Mouse (Mus musculus): ENCODE measurements around the gene Eid2b.
"Not testable (repeated sequence)": the region's sequence is repeated elsewhere in the genome, so short reads cannot be mapped to it uniquely, and the experiment has no call there.

Gene Eid2b

DNA sequence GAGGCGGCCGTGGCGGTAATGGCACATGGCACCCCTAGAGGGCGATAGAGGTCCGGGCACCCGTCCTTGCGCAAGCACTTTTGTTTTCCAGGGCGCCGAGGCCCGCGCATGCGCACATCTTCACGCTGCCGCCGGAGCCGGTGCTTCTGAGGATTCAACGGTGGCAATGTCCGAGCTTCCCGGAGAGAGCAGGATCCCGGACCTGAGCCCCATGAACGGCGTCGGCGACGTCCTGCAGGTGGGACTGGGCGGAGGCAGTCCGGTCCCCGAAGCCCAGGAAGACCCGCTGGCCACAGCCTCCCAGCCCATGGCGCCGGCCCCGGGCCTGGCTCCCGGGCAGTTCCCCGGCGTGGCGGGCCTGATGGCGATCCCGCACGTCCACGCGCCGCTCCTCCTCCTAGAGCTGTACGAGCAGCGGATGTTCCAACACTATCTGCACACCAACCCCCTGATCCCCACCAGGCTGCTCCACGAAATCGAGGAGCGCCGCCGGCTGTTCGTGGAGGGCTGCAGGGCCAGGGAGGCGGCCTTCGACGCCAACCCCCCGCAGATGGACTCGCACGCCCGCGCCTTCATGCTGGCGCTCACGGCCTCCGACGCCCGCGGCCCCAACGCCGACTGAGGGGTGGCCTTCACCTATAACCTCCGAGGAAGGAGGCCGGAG lies at the start of gene Eid2b:
Gene Eid2b (plus strand): TSS at position 125 of the 664 bp plus-strand sequence.
- peak; percentile 96 to 98 for DNase-seq

DNA sequence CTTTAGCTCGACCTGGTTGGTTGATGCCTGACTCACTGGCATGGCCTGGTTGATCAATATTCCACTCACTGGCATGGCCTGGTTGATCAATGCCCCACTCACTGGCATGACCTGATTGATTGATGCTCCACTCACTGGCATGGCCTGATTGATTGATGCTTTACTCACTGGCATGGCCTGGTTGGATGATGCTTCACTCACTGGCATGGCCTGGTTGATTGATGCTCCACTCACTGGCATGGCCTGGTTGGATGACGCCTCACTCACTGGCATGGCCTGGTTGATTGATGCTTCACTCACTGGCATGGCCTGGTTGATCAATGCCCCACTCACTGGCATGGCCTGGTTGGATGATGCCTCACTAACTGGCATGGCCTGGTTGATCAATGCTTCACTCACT lies 33.6 kb upstream of the Eid2b start:
- DNase-seq = not testable (repeated sequence)

DNA sequence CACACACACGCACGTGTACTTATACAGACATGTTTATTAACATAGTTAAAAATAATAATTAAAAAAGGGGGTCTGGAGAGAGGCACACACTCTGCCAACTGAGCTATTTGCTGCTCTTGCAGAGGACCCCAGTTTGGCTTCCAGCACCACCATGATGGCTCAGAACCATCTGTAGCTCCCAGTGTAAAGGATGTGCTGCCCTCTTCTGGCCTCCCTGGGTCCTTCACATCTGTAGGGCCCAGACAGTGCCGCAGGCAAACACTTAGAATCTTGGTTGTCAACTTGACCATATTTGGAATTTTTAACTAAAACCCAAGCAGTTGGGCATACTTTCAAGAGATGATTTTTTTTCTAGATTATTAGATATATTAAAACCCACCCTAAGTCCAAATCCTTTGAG lies 28.6 kb upstream of the Eid2b start:
- DNase-seq = no peak

DNA sequence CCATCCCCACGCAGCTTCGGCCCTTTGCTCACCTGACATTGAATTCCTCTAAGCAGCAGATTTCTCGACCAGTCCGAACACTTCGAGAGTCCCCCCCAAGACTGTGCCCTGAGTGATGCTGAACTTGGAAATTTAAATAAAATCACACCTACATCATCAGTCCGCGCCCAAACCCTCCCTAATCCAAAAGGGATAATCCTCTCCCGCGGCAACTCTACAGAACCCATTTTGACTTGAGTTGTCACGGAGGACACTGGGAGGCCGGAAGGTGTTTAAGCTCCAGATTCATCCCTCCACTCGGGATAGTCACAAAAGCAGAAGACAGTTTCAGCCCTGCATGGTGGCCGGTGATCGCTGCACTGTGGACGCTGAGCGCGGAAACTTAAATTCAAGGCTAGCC lies 25.6 kb upstream of the Eid2b start:
- no peak for DNase-seq

DNA sequence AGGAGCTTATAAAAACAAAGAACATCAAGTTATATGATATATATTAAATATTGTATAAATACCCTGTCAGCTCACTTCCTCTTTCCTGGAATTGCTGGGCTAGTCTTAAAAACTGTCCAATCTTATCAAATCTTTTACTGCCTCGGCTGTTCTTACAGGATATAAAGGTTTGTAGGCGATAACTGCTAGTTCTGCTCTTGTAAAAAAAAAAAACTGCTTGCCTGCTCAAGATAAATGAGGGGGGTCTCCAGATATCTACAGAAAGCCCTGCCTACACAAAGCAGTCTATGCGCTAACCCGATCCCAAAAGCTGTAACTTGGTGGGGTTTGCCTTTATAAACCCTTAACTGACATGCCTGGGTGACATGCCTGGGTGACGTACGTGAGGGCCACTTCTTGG lies 22.9 kb upstream of the Eid2b start:
- DNase-seq = no peak

DNA sequence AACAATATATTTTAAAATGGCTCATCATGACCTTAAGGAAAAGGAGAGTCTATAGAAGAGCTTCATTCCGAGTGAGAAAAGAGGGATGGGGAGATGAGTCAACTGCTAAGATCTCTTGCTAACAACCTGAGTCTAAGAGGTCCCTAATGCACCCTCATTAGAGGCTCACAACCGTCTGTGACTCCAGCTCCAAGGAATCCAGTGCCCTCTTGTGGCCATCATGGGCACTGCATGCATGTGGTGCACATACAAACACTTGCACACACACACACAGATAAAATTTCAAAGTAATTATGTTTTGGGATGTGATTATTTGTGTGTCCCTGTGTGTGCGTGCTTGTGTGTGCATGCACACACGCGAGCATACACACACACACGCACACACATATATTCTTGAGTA lies 22.1 kb upstream of the Eid2b start:
- peak in 1 of 2 experiments; percentile 36 for DNase-seq

DNA sequence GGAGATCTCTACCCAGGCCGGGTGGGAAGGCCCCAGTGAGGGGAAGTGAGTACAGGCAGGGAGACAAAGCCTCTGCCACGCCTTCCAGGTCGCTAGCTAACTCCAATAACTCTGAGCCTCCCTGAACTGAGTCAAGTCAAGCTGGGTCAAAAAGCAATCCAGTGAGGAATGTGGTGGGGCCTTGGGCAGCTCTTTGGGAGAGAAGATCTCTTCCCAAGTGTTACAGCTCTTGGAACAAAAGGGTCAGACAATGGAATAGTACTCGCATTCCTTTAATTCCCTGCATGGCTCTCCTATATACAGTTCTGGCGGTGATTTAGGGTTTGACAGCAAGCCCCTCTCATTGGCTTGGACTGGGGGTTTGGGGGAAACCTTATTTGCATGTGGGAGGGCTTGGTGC lies 14.7 kb upstream of the Eid2b start:
- DNase-seq = no peak

DNA sequence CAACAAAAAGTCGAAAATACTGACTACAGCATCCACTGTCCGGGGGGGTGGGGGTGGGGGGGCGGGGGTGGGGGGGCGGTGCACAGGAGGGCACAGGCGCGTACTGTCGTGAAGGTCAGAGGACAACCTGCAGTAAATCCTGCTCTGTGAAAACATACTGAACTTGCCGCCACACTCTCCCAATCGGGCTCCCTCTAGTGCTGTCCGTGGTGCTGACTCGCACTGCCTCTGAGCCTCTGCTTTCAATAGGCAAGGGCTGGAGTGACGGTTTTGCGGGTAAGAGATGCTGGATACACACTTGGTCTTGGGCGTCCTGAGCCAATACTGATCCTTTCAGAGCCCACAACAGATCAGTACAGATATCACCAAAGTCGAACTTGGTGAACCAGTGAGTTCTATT lies 13.8 kb upstream of the Eid2b start:
- DNase-seq = peak; percentile 60 to 92

DNA sequence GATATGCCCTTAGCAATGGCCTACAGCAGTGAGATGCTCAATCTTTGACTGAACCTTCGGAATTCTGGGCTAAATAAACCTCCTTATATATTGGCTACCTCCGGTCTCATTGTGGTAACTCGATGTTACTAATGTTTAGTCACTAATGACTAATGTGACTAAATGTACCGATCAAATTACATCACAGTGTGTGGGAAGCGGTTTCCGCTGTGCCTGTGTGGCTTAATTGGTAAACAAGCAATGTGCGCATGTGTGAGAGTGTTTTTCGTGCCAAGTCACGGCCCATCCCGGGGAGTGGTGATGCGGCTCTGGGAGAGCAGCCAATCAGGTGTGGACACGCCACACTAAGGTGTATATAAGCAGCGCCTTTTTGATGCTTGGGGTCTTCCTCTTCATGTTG lies 12.1 kb upstream of the Eid2b start:
- no peak for DNase-seq

DNA sequence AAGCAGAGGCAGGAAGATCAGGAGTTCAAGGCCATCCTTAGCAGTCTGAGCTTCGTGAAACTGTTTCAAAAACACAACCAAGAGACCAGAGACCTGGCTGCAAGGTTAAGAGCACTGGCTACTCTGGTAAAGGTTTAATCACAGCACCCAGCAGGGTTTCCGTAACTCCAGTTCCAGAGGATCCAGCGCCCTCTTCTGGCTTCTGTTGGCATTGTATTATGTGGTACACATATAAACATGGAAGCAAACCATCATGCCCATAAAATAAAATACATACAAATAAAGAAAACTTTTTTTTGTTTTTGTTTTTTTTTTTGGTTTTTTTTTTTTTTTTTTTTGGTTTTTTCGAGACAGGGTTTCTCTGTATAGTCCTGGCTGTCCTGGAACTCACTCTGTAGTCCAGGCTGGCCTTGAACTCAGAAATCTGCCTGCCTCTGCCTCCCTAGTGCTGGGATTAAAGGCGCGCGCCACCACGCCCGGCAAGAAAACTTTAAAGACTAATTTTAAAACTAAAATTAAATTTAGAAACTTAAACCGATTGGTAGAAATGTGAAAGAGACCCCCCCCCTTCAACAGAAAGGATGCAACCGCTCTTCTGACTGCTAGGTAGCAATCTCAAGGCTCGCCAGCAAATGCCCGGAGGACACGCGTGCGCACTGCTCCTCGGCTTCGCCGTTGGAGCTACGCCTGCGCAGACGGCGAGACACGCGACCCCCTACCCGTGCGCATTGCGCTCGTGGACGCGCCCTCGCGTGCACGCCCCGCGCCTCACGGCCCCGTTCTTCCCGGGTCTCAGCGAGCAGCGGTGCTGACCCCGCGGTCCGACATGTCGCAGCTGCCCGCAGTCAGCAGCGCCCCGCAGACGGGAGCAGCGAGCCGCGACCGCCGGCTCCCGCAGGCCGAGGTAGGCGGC lies 10.2 kb upstream of the Eid2b start, which contains the start of gene Eid2:
Gene Eid2 (plus strand): TSS at position 753 of the 913 bp plus-strand sequence.
- peak; percentile 73 to 87 for DNase-seq

DNA sequence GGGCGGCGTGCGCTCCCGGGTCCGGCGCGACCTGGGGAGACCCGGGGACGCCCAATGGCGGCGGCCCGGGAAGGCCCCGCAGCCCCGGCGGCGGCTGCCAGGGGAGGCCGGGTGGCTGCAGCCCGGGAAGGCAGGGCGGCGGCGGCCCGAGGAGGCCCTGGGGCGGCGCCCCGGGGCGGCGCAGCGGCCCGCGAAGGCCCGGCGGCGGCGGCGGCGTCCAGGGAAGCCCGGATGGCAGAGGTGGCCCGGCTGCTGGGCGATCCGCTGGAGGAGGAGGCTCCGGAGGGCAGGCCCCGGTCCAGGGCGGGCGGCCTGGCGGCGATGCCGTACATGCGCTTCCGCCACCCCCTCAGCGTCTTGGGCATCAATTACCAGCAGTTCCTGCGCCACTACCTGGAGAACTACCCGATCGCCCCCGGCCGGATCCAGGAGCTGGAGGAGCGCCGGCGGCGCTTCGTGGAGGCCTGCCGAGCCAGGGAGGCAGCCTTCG lies 9.5 kb upstream of the Eid2b start:
- peak; percentile 61 to 75 for DNase-seq

DNA sequence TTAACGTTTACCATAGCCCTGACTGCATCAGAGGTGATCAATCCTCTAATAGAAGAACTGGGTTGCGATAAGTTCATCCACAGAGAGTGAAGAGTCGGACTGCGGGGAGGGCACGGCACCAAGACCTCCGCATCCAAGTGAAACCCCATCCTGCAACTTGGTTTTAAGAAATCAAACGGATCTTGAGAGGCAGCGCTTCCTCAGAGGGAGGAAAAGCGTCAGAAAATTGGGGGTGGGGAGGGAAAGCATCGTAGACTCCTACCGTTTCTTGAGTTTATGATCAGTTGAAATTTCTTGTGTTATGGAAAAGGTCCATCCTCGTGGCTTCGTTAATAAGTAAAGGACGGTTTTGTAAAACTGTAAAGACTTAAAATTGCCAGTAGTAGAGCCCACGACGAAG lies 9.0 kb upstream of the Eid2b start:
- no peak for DNase-seq

DNA sequence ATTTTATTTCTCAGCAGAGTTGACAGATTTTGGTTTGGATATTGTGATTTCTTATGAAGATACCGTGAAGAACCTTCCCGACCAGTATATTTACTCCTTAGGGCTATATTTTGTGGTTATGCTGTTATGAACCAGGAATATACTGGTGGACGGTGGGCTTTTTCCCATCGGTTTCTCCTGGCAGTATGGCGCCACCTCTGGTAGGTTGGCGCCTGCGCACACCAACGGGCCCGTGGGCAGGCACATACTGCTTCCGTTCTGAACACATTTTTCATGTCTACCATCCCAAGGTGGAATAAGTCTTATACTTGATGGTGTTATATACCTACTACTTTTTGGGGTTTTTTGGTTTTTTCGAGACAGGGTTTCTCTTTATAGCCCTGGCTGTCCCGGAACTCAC lies 8.2 kb upstream of the Eid2b start:
- peak in 1 of 2 experiments; percentile 10 for DNase-seq

DNA sequence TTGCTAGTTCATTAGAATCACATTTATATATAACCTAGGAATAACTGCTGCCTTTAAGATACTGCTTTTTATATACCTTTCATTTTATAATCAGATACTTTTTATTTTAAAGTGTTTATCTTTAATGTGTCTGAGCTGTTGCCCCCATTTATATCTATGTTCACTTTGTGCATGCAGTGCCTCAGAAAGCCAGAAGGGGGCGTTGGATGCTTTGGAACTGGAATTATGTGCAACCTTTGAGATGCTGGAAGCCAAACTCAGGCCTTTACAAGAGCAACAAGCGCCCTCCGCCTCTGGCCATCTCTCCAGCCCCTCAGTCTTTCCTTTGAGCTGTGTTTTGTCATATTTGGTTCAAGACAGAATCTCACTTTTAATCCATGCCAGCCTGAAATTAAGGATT lies 5.8 kb upstream of the Eid2b start:
- no peak for DNase-seq

DNA sequence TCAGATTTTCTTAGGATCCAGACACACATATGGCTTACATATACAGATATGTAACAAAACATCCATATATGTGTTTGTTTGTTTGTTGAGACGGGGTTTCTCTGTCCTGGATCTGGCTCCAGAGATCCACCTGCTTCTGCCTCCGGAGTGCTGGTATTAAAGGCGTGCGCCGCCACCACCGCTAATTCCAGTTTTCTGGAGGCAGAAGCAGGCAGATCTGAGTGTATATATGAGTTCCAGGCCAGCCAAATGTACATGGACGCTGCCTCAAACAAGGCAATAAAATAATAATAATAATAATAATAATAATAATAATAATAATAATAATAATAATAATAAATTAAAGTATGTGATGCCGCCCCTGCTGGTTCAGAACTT lies 313 bp upstream of the Eid2b start:
- DNase-seq = no peak

DNA sequence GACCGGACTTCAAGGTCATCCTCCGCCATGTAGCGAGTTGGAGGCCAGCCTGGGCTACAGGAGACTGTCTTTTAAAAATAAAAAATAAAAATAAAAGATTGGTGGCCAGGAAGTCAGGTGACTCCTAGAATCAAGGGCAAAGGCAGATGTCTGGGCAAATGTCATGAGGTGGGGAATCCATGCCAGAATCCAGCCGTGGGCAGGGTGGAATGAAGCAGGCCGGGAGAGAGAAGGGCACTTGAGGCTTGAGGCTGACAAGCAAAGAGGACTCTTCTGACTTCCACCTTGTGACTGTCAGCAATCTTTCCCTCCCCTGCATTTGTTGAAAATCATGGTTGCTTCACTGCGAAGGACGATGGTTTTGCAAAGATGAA lies 727 bp downstream of the Eid2b start:
- no peak for DNase-seq

DNA sequence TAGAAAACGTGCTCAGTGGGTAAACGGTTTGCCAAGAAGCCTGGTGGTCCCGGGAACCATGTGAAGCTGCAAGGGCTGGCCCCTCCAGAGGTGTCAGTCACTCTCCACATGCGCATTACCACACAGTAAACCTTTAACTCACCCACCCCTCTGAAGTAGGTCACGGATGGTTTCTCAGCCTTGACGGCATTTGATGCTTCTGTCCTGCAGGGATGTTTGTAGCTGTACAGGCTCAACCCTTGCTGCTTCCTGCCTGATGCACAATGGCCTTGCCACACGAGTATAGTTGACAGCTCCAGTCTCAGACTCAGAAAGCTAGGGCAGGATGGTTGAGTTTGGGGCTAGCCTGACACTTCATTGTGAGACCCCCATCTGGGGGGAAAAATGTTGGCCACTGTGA lies 3.1 kb downstream of the Eid2b start:
- DNase-seq = peak; percentile 17 to 27

DNA sequence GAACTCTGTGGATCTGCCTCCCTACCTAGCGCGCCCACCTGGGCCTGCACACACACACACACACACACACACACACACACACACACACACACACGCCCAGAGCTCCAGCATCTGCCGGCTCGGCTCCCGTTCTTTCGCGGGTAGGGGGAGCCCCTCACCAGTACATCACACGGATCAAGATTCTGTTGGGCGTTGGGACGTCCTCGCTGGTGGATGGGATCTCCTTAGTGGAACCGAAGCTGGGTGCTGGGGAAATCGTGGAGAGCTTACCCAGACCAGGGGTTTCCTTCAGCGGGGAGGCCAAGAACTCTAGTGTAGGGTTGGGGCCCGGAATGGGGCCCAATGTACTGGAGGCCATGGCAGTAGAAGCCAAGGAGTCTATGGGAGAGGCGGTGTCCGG lies 12.6 kb downstream of the Eid2b start:
- no peak for DNase-seq

DNA sequence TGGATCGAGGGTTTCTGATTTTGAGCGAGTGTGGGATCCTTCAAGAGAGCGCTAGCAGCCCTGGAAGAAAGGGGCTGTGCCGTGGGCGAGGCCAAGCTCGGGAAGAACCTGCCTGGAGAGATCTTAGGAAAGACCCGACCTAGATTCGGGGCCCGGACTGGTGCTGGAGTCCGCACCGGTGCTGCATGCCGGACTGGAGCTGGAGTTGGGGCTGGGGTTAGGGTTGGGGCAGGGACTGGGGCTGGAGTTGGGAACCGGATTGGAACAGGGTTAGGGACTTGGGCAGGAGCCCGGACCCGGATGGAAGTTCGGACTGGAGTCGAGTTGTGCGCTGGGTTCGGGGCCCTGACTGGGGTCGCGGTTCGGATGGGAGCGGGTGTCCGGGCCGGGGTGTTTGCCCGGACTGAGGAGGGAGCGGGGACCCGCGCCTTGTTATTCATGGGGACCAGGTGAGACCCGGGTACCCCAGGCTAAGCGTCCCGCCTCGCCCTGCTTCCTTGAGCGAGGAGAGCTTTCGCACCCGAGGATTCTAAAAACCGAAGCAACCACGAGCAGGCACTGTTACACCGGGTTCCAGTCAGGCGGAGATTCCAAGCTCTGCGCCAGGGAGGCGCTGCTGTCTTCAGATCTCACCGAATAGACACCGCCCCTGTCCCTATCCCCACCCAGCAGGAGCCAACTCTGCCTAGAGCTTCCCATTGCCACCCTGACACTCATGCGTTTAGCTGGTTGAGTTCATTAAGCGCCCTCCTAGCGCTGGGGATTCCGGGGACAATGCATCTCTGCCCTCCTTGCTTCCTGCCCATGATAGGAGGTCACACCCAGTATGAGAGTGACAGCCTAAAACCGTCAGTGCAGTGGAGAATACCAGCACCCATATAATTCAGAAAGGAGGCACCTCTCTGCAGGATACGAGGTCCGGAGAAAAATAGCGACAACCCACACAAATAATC lies 13.4 kb downstream of the Eid2b start, which contains the start of gene Selenov:
Gene Selenov (minus strand): TSS at position 549 of the 953 bp plus-strand sequence.
- DNase-seq = peak in 1 of 2 experiments; percentile 45

DNA sequence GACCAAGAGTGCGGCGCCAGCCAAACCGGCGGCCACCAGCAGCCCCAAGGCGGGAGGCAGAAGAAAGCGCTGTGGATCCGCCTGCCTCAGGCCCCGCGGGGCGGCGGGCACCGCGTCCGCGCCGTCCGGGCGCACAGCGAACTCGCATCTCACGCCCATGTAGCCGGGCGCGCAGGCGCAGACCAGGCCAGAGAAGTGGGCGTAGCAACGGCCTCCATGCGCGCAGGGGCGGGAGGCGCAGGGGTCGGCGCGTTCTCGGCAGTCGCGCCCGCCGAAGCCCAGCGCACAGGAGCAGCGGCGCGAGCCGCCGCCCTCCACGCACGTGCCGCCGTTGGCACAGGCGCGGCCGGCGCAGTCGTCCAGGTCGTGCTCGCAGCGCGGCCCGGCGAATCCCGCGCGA lies 16.9 kb downstream of the Eid2b start:
- DNase-seq = peak; percentile 58 to 82

DNA sequence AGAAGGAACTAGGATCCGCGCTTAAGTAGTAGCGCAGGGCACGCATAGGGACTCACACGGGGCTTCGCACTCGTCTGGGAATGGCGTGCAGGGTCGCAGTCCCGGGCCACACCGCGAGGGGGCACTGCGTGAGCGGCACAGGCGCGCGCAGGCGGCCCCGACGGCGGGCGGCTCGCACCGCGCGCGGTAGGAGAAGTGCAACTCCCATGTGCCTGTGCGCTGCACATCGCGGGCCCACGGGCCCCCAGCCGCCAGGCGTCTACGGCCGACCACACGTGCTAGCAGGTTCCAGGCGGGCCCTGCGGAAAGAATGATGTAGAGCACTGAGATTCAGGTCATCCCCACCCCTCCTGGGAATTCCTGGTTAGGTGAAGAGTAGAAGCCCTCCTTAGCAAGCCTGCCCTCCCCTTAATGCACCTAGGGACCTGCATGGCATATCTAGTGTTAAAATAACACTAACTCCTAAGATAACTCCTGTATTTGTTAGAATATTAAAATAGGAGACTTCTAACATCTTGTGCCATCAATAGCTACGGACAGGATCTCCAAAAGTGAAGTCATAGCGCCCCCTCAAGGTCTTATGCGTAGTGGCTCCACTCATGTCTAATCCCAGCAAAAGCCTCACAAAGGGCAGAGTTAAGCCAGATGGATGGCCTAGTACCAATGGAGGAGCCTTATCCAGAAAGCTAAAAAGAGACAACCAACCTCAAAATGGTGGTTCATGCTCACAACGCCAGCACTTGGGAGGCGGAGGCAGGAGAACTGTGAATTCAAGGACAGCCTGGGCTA lies 21.5 kb downstream of the Eid2b start:
- DNase-seq = peak; percentile 65 to 70

Measured in kidney, postnatal 36 days (tissue).